Mouse (Mus musculus): ENCODE results near the gene Id2.

GRCm38 (mm10) chr12:25044579-25044978, 52.4 kb downstream of the Id2 start:
- TF ChIP-seq CTCF (IDR thresholded peaks at IDR 0.05) (no peak), EP300 (IDR thresholded peaks at IDR 0.05) (no peak)
